Mouse (Mus musculus): ENCODE data around the gene Smarcd3. TPM values are rescaled to one million over a fixed set of nuclear protein-coding genes. Genes with fewer than 3 reads are reported as not detected.

The Smarcd3 gene
- 10 to 100 TPM; 27.9 to 30.6 TPM for total RNA-seq (2021)
- long read RNA-seq, experiment 1, transcript Smarcd3-201 (13 exons, 1,735 nt), result major isoform, 24 of 34 reads
- long read RNA-seq, experiment 1, partial matches to known transcripts, result 1 of 34 reads
- long read RNA-seq, experiment 1, other reads (novel, unspliced or antisense), result 6 of 34 reads
- long read RNA-seq, experiment 2, transcript Smarcd3-208 (14 exons, 1,712 nt), result minor isoform, 7 of 45 reads
- long read RNA-seq, experiment 2, transcript Smarcd3-201 (13 exons, 1,735 nt), result major isoform, 21 of 45 reads
- long read RNA-seq, experiment 2, partial matches to known transcripts, result 6 of 45 reads
- long read RNA-seq, experiment 2, other reads (novel, unspliced or antisense), result 11 of 45 reads

DNA sequence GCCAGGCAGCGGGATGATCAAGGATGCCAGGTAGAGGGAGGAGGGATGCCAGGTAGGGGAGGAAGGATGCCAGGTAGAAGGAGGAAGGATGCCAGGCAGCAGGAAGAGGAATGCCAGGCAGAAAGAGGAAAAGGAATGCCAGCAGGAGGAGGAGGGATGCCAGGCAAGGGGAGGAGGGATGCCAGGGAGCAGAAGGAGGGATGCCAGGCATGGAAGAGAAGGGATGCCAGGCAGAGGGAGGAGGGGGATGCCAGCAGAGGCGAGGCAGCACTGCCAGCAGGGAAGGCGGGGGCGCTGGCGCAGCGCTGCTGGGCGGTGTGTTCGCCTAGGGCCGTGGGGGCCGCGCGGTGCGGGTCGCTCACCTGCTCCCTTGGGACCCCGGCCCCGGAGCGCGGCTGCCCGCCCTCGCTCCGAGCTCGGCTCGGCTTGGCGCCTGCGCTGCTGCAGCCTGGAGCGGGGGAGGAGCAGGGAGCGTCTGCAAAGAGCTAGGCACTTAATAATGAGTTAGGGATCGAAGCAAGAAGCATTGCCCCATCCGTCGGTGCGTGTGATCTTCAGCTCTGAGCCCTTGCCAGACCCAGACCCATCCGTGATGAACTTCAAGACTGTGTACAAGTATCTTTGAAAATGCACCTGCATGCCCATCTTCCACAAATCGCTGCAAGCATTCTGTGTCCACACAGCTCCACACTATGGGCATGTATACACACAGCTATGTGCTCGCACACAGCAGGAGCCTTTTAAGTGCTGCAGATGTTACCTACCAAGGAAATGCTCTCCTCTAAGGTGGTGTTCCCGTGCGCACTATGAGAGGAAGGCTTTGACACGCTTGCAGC lies at the start of gene Smarcd3:
Gene Smarcd3 (minus strand): TSS at position 426 of the 836 bp plus-strand sequence.
- no peak for DNase-seq (ENCODE audit: low spot score in 2 of 2)

DNA sequence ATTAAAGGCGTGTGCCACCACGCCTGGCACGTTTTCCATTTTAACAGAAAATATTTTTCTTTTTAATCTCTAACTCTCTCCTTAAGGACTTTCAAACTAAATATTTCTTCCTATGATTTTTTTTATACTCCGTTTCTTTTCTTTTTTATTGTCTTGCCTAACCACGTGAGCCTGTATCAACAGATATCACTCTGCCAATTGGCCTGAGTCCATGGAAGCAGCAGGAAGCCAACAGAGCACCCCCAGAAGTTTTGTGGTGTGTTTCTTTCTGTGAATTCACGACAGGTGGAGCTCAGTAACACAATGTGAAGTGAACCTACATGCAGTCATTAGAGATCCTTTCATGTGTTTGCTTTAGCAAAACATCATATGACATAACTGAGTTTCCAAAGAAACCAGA lies 37.2 kb upstream of the Smarcd3 start:
- DNase-seq (ENCODE audit: low spot score in 2 of 2), result no peak

DNA sequence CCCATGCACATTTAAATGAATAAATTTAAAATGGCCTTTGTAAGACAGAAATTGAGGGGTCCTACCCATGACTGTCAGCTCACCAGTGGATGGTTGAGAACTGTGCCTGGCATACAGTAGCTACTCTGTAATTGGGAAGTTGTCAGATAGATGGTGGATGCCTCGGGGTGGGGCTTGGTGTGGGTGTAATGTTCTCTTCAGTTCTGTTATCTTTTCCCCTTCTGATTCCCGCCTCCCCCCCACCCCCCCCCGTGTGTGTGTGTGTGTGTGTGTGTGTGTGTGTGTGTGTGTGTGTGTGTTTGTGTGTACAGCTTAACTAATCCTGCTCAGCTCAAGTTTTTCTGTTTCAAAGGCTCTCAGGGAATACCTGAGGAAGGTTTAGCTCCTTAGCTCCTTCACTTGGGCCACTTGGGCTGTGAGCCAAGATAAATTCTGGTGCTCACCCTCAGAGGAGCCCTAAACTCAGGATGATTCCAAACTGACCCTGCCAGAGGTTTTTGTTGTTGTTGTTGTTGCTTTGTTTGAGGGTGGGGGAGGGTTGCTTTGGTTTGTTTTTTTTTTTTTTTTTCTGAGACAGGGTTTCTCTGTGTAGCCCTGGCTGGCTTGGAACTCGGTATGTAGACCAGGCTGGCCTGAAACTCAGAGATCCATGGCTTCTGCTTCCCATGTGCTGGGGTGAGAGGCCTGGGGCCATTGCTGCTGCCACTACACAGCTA lies 35.7 kb upstream of the Smarcd3 start:
- DNase-seq (ENCODE audit: low spot score in 2 of 2), result no peak

DNA sequence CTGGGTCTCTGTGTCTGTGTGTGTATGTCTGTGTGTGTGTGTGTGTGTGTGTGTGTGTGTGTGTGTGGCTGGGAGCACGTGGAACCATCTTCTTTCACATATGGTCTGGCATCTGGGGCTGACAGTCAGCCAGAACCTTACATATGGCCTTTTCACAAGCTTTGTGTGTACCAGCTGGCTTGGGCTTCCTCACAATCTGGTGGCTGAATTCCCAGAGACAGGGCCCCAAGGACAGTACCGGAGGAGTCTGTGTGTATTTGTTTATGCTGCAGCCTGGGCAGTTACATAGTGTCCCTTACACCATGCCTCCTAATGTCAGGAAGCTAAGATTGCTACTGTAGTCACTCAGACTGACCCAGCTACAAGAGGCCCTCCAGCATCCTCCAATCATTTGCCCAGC lies 32.9 kb upstream of the Smarcd3 start:
- no peak for DNase-seq (ENCODE audit: low spot score in 2 of 2)

DNA sequence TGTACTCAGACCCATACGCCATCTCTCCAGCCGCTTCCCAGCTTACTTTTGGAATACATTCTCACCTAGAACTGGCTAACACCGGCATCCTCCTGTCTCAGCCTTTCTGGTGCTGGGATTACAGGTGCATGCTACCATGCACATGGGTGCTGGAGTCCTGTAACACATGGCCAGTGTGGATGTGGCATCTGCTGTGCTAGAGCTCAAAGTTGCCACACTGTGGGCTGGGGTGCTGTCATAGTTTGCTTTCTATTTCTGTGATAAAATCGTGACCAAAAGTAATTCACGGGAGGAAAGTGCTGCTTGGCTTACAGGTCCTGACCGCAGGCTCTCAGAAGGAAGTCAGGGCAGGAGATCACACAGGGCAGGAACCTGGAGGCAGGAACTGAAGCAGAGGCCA lies 30.3 kb upstream of the Smarcd3 start:
- DNase-seq (ENCODE audit: low spot score in 2 of 2), result no peak

DNA sequence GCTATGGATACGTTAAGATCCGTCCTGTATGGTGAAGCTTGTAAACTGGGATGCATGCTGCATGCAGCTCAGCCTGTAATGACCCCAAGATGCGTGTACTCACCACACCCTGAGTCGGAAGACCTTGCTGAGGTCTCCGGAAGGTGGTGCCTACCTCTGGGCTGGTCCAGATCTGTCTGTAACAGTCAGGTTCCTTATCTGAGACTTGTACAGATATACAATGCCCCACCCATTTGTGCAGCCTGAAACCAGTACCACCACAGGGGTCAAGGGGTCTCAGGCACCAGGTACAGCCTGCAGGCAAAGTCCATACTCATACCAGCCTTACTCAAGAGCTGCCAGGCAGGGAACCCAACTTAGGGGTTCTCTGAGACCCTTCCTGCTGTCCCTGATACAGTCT lies 28.6 kb upstream of the Smarcd3 start:
- DNase-seq (ENCODE audit: low spot score in 2 of 2), result no peak

DNA sequence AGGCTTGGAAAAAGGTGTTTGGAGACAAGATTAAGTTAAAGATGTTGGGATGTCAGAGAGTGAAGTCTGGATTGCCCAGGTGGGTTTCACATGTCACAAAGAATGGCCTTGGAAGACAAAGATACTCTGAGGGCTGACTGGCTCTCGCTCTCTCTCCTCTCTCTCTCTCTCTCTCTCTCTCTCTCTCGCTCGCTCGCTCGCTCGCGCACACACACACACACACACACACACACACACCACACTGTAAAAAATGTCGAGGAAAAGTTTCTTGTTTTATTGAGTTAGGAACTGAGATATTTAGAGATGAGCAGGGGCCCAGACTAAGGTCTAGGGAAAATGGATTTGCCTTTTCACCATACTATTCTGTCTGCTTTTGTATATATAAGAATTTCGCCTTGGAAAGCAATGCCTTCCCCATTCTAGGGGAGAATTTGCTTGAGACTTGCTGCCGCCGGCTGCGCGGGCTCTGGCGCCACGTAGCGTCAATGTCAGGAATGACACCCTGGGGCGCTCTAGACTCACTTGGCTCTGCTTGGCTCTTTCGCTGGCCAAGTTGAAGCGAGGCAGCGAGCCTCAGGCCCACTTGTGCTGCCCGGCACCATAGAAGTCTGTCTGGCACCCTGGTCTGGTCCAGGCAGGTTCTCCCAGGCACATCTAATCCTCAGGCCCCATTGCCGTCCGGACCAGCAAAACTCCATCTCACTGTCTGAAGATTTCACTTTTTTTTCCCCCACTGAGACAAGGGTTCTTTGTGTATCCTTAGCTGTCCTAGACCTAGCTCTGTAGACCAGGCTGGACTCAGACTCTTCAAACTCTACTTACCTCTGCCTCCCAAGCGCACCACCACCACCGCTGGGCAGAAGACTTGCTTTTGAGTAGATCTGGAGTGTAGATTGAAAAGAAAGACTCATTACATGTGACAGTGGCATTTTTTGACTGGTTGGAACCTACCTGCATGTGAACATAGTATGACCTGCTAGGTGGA lies 27.8 kb upstream of the Smarcd3 start:
- peak; percentile 68 to 77 for DNase-seq (ENCODE audit: low spot score in 2 of 2)

DNA sequence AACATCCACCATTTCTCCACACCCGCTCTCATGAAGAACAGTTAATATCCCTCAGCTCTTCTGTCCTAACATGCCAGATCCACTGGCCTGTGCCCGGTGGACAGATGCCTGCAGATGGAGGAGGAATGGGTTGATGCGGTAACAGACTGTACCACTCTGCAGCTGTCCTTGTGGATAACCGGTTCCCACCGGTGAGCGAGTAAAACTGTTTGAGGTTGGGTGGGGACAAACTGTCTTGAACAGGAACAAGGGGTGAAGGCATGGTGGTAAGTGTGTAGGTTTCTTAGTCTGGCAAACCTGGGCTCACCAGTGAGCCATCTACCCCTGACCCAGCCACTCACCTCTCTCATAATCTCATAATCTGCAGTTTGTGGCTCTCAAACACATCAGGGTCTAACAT lies 27.1 kb upstream of the Smarcd3 start:
- no peak for DNase-seq (ENCODE audit: low spot score in 2 of 2)

DNA sequence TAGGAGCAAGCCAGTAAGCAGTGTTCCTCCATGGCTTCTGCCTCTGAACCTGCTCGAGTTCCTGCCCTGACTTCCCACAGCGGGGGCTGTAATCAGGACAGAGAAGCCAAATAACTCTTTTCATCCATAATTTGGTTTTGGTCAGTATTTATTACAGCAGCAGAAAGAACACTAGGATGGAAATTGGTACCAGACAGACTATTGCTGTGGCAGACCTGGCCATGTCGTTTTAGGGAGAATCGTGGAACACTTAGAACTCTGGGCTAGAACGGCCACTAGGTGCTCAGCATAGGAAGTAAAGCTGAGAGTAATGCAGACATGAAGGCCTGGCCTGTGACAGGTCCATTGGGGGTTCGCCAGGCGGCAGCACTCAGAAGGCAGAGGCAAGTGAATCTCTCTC lies 25.5 kb upstream of the Smarcd3 start:
- no peak for DNase-seq (ENCODE audit: low spot score in 2 of 2)

DNA sequence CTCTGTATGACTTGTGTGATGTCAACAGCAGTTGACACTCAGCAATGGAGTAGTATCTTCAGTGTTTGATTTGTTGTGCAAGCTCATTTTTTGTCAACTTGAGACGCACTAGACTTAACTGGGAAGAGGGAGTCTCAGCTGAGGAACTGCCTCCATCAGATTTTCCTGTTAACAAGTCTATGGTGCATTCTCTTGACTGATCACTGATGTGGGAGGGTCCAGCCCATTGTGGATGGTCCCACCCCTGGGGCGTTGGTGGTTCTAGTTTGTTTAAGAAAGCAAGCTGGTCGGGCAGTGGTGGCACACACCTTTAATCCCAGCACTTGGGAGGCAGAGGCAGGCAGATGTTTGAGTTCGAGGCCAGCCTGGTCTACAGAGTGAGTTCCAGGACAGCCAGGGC lies 25.0 kb upstream of the Smarcd3 start:
- no peak for DNase-seq (ENCODE audit: low spot score in 2 of 2)

DNA sequence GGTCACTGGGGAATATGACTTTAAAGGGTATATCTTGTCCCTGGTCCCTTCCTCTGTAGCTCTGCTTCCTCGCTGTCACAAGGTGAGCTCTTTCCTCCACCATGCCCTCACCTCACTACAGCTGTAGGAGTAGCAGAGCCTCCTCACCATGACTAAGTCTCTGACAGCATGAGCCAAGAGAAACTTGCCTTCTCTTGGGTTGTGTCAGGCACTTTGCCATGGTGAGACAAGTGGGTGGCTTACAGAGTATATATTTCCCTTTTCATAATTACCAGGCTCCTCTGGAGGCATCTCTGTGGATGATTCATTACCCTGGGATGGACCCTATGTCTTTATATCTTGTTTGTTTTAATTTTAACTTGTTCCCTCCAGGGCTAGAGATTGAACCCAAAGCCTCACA lies 21.2 kb upstream of the Smarcd3 start:
- DNase-seq (ENCODE audit: low spot score in 2 of 2), result no peak

DNA sequence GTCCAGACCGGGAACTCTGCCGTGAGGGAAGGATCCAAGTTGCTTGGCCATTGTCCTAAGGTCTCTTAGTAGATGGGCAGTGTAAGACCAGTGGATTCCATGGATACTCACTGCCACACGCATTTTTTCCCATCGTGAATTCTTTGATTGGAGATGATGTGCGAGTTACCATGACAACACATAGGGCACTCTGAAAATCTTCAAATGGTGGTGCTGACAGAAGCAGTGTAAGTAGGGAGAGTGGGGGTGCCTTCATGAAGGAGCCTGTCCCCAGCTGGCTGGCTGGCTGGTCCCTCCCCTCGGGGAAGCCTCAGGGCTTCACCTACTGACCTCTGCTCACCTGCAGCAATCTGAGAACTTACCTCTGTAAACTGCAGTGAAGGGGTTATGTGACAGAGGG lies 14.9 kb upstream of the Smarcd3 start:
- DNase-seq (ENCODE audit: low spot score in 2 of 2), result no peak

DNA sequence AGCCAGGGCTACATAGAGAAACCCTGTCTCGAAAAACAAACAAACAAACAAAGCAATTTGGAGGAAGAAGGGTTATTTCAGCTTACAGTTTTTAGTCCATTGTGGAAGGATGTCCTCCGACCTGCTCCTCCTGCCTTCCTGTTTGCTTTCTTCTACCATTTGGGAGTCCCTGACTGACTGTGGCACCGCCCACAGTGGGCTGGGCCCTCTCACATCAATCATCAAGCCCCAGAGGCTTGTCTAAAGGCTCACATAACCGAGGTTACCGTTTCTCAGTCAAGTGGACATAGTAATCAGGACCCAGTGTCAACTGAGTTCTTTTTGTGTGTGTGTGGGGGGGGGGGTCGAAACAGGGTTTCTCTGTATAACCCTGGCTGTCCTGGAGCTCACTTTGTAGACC lies 13.9 kb upstream of the Smarcd3 start:
- DNase-seq (ENCODE audit: low spot score in 2 of 2), result no peak

DNA sequence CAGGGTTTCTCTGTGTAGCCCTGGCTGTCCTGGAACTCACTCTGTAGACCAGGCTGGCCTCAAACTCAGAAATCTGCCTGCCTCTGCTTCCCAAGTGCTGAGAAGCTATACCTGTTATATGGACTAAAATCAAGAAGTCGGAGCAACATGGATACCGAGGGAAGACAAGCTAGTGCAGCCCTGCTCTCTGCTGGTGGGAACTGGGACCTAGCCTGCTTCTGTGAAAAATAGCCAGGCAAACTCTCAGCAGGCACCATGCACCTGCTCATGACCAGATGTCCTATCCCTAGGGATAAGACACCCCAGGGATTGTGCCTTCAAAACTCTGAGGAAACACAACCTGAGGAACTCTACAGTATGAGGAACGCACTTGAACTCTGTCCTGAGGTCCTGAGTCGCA lies 12.8 kb upstream of the Smarcd3 start:
- no peak for DNase-seq (ENCODE audit: low spot score in 2 of 2)

DNA sequence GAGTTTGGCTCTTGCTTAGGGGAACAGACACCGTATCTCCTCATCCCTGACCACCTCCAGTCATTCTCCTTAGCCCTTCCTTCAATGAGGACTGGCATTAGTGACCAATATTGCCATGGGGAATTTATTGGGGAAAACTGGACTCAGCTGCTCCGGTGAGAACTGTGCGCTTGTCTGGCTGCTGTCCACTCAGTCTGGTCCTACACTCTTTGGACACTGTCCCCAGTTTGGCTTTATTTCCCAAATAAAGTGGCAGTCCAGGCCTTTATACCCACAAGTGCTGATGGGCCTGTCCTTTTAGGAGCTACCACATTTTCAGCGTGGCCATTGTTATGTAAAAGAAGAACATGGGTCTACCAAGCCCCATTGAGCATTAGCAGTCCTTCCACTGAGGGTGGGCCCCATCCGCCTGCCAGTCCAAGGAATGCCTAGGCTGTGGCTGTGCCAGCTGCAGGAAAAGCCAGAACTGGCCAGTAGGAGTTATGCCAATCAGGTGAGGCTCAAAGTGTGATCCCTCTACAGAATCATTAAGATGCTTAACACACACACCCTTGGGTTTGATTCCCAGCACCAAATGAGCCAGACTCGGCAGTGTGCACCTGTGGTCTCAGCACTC lies 11.4 kb upstream of the Smarcd3 start:
- no peak for DNase-seq (ENCODE audit: low spot score in 2 of 2)

DNA sequence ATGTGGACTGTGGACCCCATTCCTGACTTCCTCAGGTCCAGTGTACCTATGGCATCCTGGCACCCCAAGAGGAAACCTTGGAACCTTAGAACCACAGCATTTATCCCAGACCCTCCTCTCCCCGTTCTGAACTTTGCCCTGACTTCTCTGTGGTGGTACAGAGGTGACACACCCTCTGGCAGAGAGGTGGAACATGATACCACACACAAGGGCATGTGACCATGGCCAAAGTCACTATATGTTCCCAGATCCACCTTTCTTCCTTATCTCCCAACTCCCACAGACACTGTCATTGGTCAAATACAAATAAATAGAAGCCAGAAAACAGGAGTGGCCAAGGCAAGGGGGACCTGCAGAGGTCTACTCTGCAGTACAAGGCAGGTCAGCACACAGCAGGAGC lies 10.9 kb upstream of the Smarcd3 start:
- DNase-seq (ENCODE audit: low spot score in 2 of 2), result no peak

DNA sequence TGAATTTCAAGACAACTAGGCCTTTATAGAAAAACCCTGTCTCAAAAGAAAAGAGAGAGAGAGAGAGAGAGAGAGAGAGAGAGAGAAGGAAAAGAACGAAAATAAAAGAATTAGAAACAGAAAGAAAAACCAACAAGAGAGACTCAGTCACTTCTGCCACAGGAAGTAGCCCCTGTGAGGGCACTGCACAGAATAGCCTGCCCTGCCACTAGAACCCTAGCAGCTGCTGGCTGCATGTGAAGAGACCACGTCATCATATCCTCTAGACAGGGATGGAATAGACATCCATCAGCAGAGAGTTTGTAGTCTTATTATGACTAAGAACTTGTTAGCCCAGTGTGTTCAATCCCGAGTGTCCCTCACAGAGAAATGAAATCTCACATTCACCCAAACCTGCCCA lies 5.5 kb upstream of the Smarcd3 start:
- DNase-seq (ENCODE audit: low spot score in 2 of 2), result no peak

DNA sequence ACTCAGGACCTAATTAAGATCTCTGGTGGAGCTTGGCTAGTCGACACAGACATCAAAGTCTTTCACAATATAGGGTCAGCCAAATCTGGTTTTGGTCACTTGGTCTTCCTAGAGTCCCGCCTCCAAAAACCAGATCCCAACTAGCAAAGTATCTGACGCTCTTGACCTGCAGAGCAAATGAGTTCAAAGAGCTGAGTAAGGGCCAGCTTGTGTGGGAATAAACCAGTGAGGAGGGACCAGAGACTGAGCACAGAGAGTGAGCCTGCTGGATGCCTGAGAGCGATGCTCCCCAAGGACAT lies 560 bp upstream of the Smarcd3 start:
- no peak for DNase-seq (ENCODE audit: low spot score in 2 of 2)

DNA sequence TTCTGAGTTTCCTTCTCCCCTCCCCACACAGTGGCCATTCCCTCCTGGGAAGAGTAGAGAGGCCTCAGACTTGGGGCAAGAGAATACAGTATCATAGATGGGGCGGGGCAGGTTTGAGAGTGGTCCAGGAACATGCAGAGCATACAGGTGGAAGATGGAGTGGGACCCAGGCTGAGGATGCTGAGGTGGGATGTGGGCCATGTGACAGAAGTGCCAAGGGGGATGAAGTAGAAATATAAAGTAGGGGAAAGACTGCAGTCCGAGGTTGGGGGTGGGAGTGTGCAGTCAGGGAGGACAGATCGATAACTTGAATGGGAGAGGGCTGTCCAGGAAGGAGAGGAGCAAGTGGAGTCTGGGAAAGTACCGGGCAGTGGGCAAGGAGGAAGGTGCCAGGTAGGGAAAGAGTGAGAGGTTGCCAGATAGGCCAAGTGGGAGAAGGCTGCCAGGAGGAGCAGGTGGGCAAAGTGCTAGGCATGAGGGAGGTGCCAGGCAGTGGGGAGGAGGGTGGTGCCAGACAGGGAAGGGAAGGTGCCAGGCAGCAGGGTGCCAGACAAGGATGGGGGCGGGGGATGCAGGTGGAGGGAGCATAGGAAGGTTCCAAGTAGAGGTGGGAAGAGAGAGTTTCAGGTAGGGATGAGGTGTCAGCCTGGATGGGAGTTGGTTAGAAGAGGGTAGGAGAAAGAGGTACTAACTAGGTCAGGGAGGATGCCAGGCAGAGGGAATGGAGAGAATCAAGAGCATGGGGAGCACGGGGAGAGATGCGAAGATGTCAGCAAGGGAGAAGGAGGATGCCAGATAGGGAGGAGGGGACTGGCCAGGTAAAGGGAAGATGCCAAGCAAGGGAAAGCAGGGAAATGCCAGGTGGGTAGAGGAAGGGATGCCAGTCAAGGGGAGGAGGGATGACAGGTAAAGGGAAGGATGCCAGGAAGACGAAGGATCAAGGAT lies 898 bp downstream of the Smarcd3 start:
- no peak for DNase-seq (ENCODE audit: low spot score in 2 of 2)

Measured in adrenal gland, postnatal 4 days (tissue).